Mouse (Mus musculus): ENCODE measurements around the gene Olfr1249.
"Not testable (repeated sequence)": the region's sequence is repeated elsewhere in the genome, so short reads cannot be mapped to it uniquely, and the experiment has no call there.

Olfr1249 gene

GRCm38 (mm10) chr2:89634883-89635282, at the start of gene Olfr1249:
Olfr1249 (minus strand) TSS chr2:89634983.
- no peak for DNase-seq (ENCODE audit: low spot score in 2 of 2)

- DNase-seq (ENCODE audit: low spot score in 2 of 2) = no peak
Measured at GRCm38 (mm10) chr2:89671836-89672235, 37.1 kb upstream of the Olfr1249 start, which contains the start of gene Olfr1251. Olfr1251 (minus strand) TSS chr2:89671936.

GRCm38 (mm10) chr2:89661367-89661766, 26.6 kb upstream of the Olfr1249 start, which contains the start of gene Olfr1250:
Olfr1250 (minus strand) TSS chr2:89661467.
- no peak for DNase-seq (ENCODE audit: low spot score in 2 of 2)

GRCm38 (mm10) chr2:89618145-89618544, 16.6 kb downstream of the Olfr1249 start, which contains the start of gene Olfr1248:
Olfr1248 (minus strand) TSS chr2:89618245.
- not testable (repeated sequence) for DNase-seq (ENCODE audit: low spot score in 2 of 2)

GRCm38 (mm10) chr2:89614030-89614429, 20.8 kb downstream of the Olfr1249 start, which contains the start of gene Olfr1247:
Olfr1247 (minus strand) TSS chr2:89614130.
- no peak for DNase-seq (ENCODE audit: low spot score in 2 of 2)

- no peak for DNase-seq (ENCODE audit: low spot score in 2 of 2)
Measured at GRCm38 (mm10) chr2:89593057-89593456, 41.7 kb downstream of the Olfr1249 start, which contains the start of gene Olfr1246. Olfr1246 (minus strand) TSS chr2:89593157.

Data from spleen, postnatal 10 days (tissue).